Mouse (Mus musculus): ENCODE measurements at regions not wholly inside any gene's neighbourhood (a gene's known extent, or its start where the extent isn't known, plus 50 kb on each side); places are given as distances from the start of the nearest gene placed in this dataset.

DNA sequence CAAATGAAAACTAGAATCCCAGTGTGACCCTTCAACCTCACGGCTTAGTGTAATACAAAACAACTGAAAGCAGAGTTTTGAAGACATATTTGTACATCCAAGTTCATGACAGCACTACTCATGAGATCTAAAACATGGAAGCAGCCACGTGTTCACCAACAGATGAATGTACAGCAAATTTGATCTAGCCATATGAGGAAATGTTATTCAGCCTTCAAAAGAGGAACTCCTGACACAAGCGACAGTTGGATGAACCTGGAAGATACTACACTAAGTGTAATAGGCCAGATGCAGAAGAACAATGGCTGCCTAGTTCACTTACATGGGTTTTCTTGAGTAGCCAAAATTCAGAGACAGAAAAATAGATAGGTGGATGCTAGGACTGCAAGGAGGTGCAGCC lies 212.0 kb upstream of the Cdyl start:
- WGBS = 70% methylated on average over 3 of the region's 3 CpGs

DNA sequence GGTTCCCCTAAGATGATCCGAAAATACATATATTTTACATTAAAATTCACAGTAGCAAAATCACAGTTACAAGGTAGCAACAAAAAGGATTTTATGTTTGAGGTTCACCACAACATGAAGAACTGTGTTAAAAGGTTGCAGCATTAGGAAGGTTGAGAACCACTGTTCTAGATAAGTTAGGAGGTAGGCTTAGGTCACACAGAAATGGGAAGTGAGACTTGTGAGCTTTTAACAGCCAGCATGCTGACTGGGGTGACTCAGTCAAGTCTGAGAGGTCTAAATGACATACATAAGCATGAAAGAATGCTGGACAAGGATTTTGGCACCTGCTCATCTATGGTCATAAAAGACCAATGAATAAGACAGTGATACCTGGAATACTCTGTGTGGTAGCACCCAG lies 207.2 kb upstream of the Cdyl start:
- Histone ChIP-seq H3K27me3 (replicated peaks; ENCODE audit: control insufficient read depth, insufficient read depth, low read length) (no peaks in the 10 kb centered on the region), H3K9ac (ENCODE audit: low read depth, low read length) (no peak overlapping the region), H3K9me3 (ENCODE audit: control insufficient read depth, low read length) (no peaks in the 10 kb centered on the region), H3K4me1 (replicated peaks; ENCODE audit: control insufficient read depth, insufficient read depth, low read length) (no peaks in the 10 kb centered on the region), H3K36me3 (ENCODE audit: control insufficient read depth, insufficient read depth, low read length) (no peaks in the 10 kb centered on the region), H3K4me3 (ENCODE audit: low read depth, low read length) (no peak overlapping the region), H3K4me2 (no peak overlapping the region), H3K27ac (ENCODE audit: low read depth, low read length) (no peak overlapping the region)
- WGBS = 75% methylated on average over 1 of the region's 1 CpGs
- DNase-seq (ENCODE audit: low spot score) (no peak), ATAC-seq (replicated peaks; ENCODE audit: low FRiP score) (no peak)

More for the DNA sequence above, 212.0 kb upstream of the Cdyl start:
- Histone ChIP-seq H3K9ac (ENCODE audit: low read depth, low read length) (no peak overlapping the region), H3K36me3 (ENCODE audit: control insufficient read depth, insufficient read depth, low read length) (no peaks in the 10 kb centered on the region), H3K9me3 (ENCODE audit: control insufficient read depth, low read length) (no peaks in the 10 kb centered on the region), H3K27ac (ENCODE audit: low read depth, low read length) (no peak overlapping the region), H3K4me1 (replicated peaks; ENCODE audit: control insufficient read depth, insufficient read depth, low read length) (no peaks in the 10 kb centered on the region), H3K4me2 (no peak overlapping the region), H3K4me3 (ENCODE audit: low read depth, low read length) (no peak overlapping the region), H3K27me3 (replicated peaks; ENCODE audit: control insufficient read depth, insufficient read depth, low read length) (no peaks in the 10 kb centered on the region)
- ATAC-seq (replicated peaks; ENCODE audit: low FRiP score) (no peak), DNase-seq (ENCODE audit: low spot score) (no peak)

DNA sequence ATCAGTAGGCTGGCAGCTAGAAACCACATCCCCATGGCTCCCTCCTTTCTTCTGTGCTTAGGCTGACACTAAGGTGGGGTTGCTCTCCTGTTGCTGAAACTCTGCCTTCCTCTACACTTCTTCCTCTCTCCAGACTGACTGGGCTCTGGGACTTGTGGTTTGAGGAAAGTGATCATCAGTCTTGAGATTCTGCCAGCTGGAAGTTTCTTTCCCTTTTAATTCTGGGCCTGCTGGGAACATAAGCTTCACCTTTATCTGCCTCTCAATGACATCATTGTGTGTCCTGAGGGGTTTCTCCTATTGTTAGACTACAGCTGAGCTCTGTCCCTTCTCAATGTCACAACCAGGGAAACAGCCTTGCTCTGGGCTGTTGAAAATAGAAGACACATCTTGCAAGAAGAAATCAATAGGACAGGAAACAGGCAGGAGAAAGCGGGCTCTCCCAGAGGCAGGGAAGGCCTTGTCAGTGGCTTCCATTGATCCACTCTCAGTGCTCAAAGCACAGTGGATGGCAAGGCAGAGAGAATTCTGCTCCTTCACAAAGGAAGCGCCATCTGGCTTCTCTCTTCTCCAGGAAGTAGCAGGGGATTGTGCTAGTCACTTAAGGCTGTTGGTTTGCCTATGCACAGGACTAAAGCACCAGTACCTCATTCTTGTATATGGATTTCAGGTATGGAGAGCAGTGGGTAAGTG lies 206.3 kb upstream of the Cdyl start:
- Histone ChIP-seq H3K4me1 (replicated peaks; ENCODE audit: control insufficient read depth, insufficient read depth, low read length) (no peaks in the 10 kb centered on the region), H3K27ac (ENCODE audit: low read depth, low read length) (no peak overlapping the region), H3K4me3 (ENCODE audit: low read depth, low read length) (no peak overlapping the region), H3K9ac (ENCODE audit: low read depth, low read length) (no peak overlapping the region), H3K4me2 (no peak overlapping the region), H3K27me3 (replicated peaks; ENCODE audit: control insufficient read depth, insufficient read depth, low read length) (no peaks in the 10 kb centered on the region), H3K36me3 (ENCODE audit: control insufficient read depth, insufficient read depth, low read length) (no peaks in the 10 kb centered on the region), H3K9me3 (ENCODE audit: control insufficient read depth, low read length) (no peaks in the 10 kb centered on the region)
- ATAC-seq (replicated peaks; ENCODE audit: low FRiP score) (no peak), DNase-seq (ENCODE audit: low spot score) (no peak)
- WGBS = 77% methylated on average over 2 of the region's 2 CpGs

DNA sequence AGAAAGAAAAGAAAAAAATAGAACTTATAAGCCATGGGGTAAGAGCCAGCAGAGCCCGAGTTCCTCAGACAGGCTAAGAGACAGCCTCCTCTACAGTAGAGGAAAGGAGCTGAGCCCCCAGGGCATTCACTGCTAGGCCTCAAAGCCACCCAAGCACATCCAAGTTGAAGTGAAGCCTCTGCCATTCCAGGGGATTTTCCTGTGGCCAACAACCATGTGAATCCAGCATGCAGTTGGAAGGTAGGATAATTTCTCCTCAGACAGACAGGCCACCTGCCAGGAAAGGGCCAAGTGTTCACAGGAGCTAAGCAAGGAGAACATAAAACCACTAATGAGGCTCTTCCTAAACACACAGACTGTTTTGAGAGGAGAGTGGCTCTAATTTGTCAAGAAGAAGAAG lies 199.6 kb upstream of the Cdyl start:
- no peak overlapping the region for H3K4me2 ChIP-seq
- no peaks in the 10 kb centered on the region for H3K36me3 ChIP-seq (ENCODE audit: control insufficient read depth, insufficient read depth, low read length)
- H3K27ac ChIP-seq (ENCODE audit: low read depth, low read length) = no peak overlapping the region
- H3K9ac ChIP-seq (ENCODE audit: low read depth, low read length) = no peak overlapping the region
- 81% methylated on average over 1 of the region's 1 CpGs for WGBS
- H3K4me3 ChIP-seq (ENCODE audit: low read depth, low read length) = no peak overlapping the region
- H3K4me1 ChIP-seq (replicated peaks; ENCODE audit: control insufficient read depth, insufficient read depth, low read length) = no peaks in the 10 kb centered on the region
- no peaks in the 10 kb centered on the region for H3K27me3 ChIP-seq (replicated peaks; ENCODE audit: control insufficient read depth, insufficient read depth, low read length)
- no peak for DNase-seq (ENCODE audit: low spot score)
- H3K9me3 ChIP-seq (ENCODE audit: control insufficient read depth, low read length) = no peaks in the 10 kb centered on the region
- ATAC-seq (replicated peaks; ENCODE audit: low FRiP score) = no peak

DNA sequence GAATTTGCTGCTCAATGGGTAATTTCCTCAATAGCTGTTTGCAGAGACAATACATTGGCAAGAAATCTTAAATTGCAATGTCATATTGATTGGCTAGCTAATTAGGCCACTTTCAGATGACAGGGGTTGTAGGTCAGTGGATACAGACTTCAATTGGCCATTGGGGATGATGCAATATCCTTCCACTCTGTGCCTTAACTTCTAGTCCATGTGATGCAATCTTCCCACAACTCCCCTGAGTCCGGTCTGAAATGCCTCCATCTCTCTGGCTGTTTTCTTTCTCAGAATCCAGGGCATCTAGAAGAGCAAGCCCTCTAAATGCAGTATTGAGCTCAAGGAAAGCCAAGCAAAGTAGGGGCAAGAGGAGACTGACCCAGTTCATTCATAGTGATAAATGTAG lies 196.4 kb upstream of the Cdyl start:
- no peak overlapping the region for H3K4me3 ChIP-seq (ENCODE audit: low read depth, low read length)
- no peak overlapping the region for H3K27ac ChIP-seq (ENCODE audit: low read depth, low read length)
- no peaks in the 10 kb centered on the region for H3K4me1 ChIP-seq (replicated peaks; ENCODE audit: control insufficient read depth, insufficient read depth, low read length)
- 70% methylated on average over 1 of the region's 1 CpGs for WGBS
- H3K36me3 ChIP-seq (ENCODE audit: control insufficient read depth, insufficient read depth, low read length) = no peaks in the 10 kb centered on the region
- H3K4me2 ChIP-seq = no peak overlapping the region
- DNase-seq (ENCODE audit: low spot score) = no peak
- no peak overlapping the region for H3K9ac ChIP-seq (ENCODE audit: low read depth, low read length)
- no peaks in the 10 kb centered on the region for H3K27me3 ChIP-seq (replicated peaks; ENCODE audit: control insufficient read depth, insufficient read depth, low read length)
- ATAC-seq (replicated peaks; ENCODE audit: low FRiP score) = no peak
- H3K9me3 ChIP-seq (ENCODE audit: control insufficient read depth, low read length) = no peaks in the 10 kb centered on the region

- no peak overlapping the region for H3K9ac ChIP-seq (ENCODE audit: low read depth, low read length)
- WGBS = 81% methylated on average over 2 of the region's 2 CpGs
- H3K4me3 ChIP-seq (ENCODE audit: low read depth, low read length) = no peak overlapping the region
- no peaks in the 10 kb centered on the region for H3K36me3 ChIP-seq (ENCODE audit: control insufficient read depth, insufficient read depth, low read length)
- H3K9me3 ChIP-seq (ENCODE audit: control insufficient read depth, low read length) = no peaks in the 10 kb centered on the region
- no peak overlapping the region for H3K27ac ChIP-seq (ENCODE audit: low read depth, low read length)
- no peak overlapping the region for H3K4me2 ChIP-seq
- no peaks in the 10 kb centered on the region for H3K4me1 ChIP-seq (replicated peaks; ENCODE audit: control insufficient read depth, insufficient read depth, low read length)
- ATAC-seq (replicated peaks; ENCODE audit: low FRiP score) (no peak), DNase-seq (ENCODE audit: low spot score) (no peak)
- H3K27me3 ChIP-seq (replicated peaks; ENCODE audit: control insufficient read depth, insufficient read depth, low read length) = no peaks in the 10 kb centered on the region
Observed at GRCm38 (mm10) chr13:35463850-35464249, 195.8 kb upstream of the Cdyl start.

- ATAC-seq (replicated peaks; ENCODE audit: low FRiP score) = no peak
- 75% methylated on average over 11 of the region's 11 CpGs for WGBS
- no peaks in the 10 kb centered on the region for H3K27me3 ChIP-seq (replicated peaks; ENCODE audit: control insufficient read depth, insufficient read depth, low read length)
- H3K4me2 ChIP-seq = no peak overlapping the region
- H3K9me3 ChIP-seq (ENCODE audit: control insufficient read depth, low read length) = no peaks in the 10 kb centered on the region
- DNase-seq (ENCODE audit: low spot score) = no peak
- no peaks in the 10 kb centered on the region for H3K4me1 ChIP-seq (replicated peaks; ENCODE audit: control insufficient read depth, insufficient read depth, low read length)
- no peaks in the 10 kb centered on the region for H3K36me3 ChIP-seq (ENCODE audit: control insufficient read depth, insufficient read depth, low read length)
- H3K4me3 ChIP-seq (ENCODE audit: low read depth, low read length) = no peak overlapping the region
- H3K9ac ChIP-seq (ENCODE audit: low read depth, low read length) = no peak overlapping the region
- H3K27ac ChIP-seq (ENCODE audit: low read depth, low read length) = no peak overlapping the region
Observed at GRCm38 (mm10) chr13:35469361-35470198, 190.1 kb upstream of the Cdyl start.

GRCm38 (mm10) chr13:35478226-35478625 lies 181.4 kb upstream of the Cdyl start:
- 51% methylated on average over 2 of the region's 2 CpGs for WGBS
- Histone ChIP-seq H3K4me3 (ENCODE audit: low read depth, low read length) (no peak overlapping the region), H3K36me3 (ENCODE audit: control insufficient read depth, insufficient read depth, low read length) (no peaks in the 10 kb centered on the region), H3K27ac (ENCODE audit: low read depth, low read length) (no peak overlapping the region), H3K9me3 (ENCODE audit: control insufficient read depth, low read length) (no peaks in the 10 kb centered on the region), H3K9ac (ENCODE audit: low read depth, low read length) (no peak overlapping the region), H3K4me2 (no peak overlapping the region), H3K27me3 (replicated peaks; ENCODE audit: control insufficient read depth, insufficient read depth, low read length) (no peaks in the 10 kb centered on the region), H3K4me1 (replicated peaks; ENCODE audit: control insufficient read depth, insufficient read depth, low read length) (no peaks in the 10 kb centered on the region)
- DNase-seq (ENCODE audit: low spot score) (no peak), ATAC-seq (replicated peaks; ENCODE audit: low FRiP score) (no peak)

GRCm38 (mm10) chr13:35482340-35482739 lies 177.3 kb upstream of the Cdyl start:
- Histone ChIP-seq H3K9ac (ENCODE audit: low read depth, low read length) (no peak overlapping the region), H3K4me3 (ENCODE audit: low read depth, low read length) (no peak overlapping the region), H3K36me3 (ENCODE audit: control insufficient read depth, insufficient read depth, low read length) (no peaks in the 10 kb centered on the region), H3K4me1 (replicated peaks; ENCODE audit: control insufficient read depth, insufficient read depth, low read length) (no peaks in the 10 kb centered on the region), H3K27ac (ENCODE audit: low read depth, low read length) (no peak overlapping the region), H3K4me2 (no peak overlapping the region), H3K27me3 (replicated peaks; ENCODE audit: control insufficient read depth, insufficient read depth, low read length) (no peaks in the 10 kb centered on the region), H3K9me3 (ENCODE audit: control insufficient read depth, low read length) (no peaks in the 10 kb centered on the region)
- WGBS = 79% methylated on average over 4 of the region's 4 CpGs
- no peak for DNase-seq (ENCODE audit: low spot score)
- ATAC-seq (replicated peaks; ENCODE audit: low FRiP score) = no peak
